Mouse (Mus musculus): ENCODE data around the gene Sptlc3.

DNA sequence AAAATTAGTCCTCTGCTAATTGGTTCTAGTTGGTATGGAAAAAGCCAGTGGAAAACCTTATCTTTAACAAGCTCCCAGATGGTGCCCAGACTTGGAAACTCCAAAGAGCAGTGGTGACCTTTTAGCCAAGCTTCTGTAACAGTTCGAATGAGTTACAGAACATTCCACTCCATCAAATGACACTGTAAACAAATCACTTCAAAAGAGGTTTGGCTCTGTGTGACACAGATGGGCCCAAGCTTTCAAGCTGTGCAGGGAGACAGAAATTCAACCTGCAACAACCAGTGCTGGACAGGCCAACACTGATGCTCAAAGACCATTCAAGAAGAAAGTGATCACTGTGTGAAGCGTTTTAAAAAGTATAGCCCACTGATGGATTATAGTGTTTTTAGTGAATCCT lies 144.1 kb downstream of the Sptlc3 start:
- TF ChIP-seq POLR2A (IDR thresholded peaks at IDR 0.05; ENCODE audit: insufficient read depth, low read depth, low read length), result no peak
- no peak for TF ChIP-seq CTCF (IDR thresholded peaks at IDR 0.05)
- TF ChIP-seq EP300 (IDR thresholded peaks at IDR 0.05; ENCODE audit: insufficient read depth, low read depth, low read length), result no peak

Data from heart, adult 2 months (tissue).